Mouse (Mus musculus) megakaryocyte, embryonic 14.5 days (primary cell): ENCODE results near the gene Ltn1.

ENCODE experiments used
- FLI1 ChIP-seq: IDR thresholded peaks from 2 replicates; pipeline ENCODE4 v1.6.1; 2012; ENCODE audit warnings: low read length, inconsistent platforms, mixed read lengths
- GATA1 ChIP-seq: IDR thresholded peaks from 3 replicates; pipeline ENCODE4 v1.6.1; 2012; ENCODE audit warnings: mixed read lengths, low read length, inconsistent platforms, borderline replicate concordance

- TF ChIP-seq GATA1 (no peak), FLI1 (no peak)
These were observed 22.2 kb upstream of the Ltn1 start, which contains the start of gene Usp16 for GRCm38 (mm10) chr16:87454419-87455179.
